Mouse (Mus musculus): ENCODE data around the gene Gstt4. TPM values are rescaled to one million over a fixed set of nuclear protein-coding genes. Genes with fewer than 3 reads are reported as not detected.
A peak's percentile ranks its signal among the peaks of the same experiment; 100 is the strongest.

The Gstt4 gene
- total RNA-seq, 2 experiments from 2014 or later, result not detected

DNA sequence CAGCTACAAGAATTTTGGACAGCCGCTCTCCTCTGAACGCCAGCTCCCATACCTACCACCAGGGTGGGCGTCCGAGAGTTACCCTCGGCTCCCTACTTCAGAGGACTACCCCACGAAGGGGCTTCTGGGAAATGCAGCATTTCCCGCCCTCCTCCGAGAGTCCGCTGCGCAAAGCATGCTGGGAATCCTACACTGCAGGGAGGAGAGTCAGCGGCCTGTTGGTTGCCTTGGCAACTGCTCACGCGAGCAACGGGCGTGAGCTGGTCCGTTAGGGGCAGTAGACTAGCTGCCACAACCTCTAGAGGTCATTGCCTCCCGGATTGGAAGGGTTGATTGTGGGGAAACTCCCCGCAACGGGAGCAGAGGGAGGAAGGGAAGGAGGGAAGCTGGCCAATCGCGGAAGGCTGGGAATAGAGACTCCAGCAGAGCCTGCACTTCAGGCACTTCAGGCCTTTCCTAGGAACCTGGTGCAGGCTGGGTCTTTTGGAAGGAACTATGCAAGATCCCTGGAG lies 15.0 kb upstream of the Gstt4 start, which contains the start of gene Gstt2:
TSS of gene Gstt2 (minus strand) at position 177 of the 512 bp plus-strand sequence.
- peak; percentile 75 for ATAC-seq (ENCODE audit: poor library complexity, severe bottlenecking)

- ATAC-seq (ENCODE audit: poor library complexity, severe bottlenecking), result no peak
Measured at GRCm38 (mm10) chr10:75835761-75836531, 13.6 kb upstream of the Gstt4 start.

DNA sequence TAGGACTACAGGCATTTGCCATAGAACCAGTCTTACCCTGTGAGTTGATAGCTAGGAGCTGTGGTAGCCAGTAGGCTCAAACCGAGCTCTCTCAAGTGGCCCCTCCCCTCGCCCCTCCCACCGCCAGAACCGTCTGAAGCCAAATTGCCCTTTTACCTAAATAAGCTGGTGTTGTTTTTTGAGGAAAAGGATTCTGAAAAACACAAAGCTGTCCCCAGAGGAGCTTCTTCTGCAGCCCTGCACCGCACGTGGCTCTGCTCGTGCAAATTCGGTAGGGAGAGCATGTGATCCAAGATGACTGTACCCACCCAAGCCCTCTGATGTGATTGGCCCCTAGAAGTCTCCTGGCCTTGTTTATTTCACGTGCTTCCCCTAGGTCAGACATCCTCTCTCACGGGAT lies 13.0 kb upstream of the Gstt4 start:
- peak; percentile 41 for ATAC-seq (ENCODE audit: poor library complexity, severe bottlenecking)

DNA sequence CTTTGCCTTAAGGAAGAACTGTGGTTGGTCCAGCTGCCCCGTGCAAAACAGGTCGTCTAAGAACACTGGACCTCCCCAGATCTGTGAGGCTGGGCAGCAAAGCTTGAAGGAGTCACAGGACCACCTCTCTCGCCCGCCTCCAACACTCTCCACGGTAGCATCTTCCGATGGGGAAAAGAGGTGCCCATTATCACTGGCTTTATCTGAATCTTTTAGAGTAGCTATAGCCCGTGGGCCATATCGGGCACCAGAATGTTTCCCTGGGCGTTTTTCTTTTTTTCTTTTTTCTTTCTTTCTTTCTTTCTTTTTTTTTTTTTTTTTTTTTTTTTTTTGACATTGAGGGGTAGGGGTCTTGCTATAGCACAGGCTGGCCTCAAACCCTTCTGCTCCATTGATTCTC lies 12.4 kb upstream of the Gstt4 start:
- ATAC-seq (ENCODE audit: poor library complexity, severe bottlenecking), result no peak

DNA sequence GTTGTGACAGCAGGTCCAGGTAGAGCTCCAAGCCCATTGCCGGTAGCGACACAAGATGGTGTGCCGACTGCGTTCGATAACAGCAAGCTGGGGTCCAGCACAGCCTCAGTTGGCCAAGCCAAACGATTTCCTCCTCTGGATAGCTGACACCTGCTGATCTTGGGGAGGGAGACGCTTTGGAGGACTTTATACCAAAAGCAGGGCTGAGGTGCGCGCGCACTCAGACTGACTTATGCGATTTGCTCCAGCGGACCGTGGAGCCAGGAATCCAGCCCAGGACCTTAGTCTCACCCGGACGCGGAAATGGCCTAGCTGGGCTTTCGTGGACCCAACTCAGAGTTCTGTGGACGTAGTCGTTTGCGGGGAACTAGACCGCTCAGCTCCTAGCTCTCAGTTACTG lies 11.9 kb upstream of the Gstt4 start:
- peak; percentile 29 for ATAC-seq (ENCODE audit: poor library complexity, severe bottlenecking)

- no peak for ATAC-seq (ENCODE audit: poor library complexity, severe bottlenecking)
Measured at GRCm38 (mm10) chr10:75833456-75834080, 11.2 kb upstream of the Gstt4 start.

GRCm38 (mm10) chr10:75832272-75832895 lies 10.0 kb upstream of the Gstt4 start:
- peak; percentile 39 for ATAC-seq (ENCODE audit: poor library complexity, severe bottlenecking)

GRCm38 (mm10) chr10:75830275-75830670 lies 7.9 kb upstream of the Gstt4 start:
- no peak for ATAC-seq (ENCODE audit: poor library complexity, severe bottlenecking)

DNA sequence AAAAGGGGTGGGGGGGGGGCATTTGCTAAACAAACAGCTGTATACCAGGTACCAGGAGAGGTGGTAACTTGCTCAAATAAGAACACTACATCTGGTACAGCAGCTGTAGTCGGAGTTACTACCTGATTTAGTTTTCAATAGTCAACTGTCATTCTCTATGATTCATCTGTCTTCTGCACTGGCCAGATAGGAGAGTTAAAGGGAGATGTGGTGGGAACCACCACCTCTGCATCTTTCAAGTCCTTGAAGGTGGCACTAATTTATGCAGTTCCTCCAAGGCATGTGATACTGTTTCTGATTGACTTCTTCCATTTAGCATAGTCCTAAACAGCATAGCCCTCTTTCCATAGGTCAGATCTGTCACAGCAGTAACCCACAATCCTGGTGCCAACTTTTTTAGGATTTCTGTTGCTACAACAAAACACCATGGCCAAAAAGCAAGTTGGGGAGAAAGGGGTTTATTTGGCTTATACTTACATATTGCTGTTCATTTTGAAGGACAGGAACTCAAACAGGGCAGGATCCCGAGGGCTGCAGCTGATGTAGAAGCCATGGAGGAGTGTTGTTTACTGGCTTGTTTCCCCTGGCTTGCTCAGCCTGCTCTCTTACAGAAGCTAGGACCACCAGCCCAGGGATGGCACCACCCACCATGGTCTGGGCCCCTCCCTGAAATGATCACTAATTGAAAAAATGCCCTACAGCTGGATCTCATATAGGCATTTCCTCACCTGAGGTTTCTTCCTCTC lies 7.4 kb upstream of the Gstt4 start:
- ATAC-seq (ENCODE audit: poor library complexity, severe bottlenecking), result no peak

DNA sequence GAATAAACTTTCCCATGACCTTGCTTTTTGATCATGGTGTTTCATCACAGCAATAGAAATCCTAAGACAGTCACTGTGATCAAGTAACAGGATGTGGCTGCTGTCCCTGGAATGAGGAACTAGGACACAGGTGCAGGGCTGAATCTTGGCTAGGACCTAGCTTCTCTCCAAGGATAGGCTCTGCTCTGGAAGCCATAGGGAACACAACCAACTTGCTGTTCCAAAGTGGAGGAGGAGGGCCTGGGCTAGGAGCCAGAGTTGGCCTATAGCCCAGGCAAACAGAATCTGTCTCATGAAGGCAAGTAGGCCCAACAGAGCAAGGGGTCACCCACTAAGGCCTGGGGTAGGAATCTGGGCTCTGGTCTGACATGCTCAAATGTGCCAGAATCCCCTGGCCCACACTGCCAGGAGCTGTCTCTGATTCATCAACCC lies 6.2 kb upstream of the Gstt4 start:
- peak; percentile 41; the same call in 1 of the 2 replicates for ATAC-seq (ENCODE audit: poor library complexity, severe bottlenecking)

GRCm38 (mm10) chr10:75827668-75828360 lies 5.5 kb upstream of the Gstt4 start:
- no peak for ATAC-seq (ENCODE audit: poor library complexity, severe bottlenecking)

DNA sequence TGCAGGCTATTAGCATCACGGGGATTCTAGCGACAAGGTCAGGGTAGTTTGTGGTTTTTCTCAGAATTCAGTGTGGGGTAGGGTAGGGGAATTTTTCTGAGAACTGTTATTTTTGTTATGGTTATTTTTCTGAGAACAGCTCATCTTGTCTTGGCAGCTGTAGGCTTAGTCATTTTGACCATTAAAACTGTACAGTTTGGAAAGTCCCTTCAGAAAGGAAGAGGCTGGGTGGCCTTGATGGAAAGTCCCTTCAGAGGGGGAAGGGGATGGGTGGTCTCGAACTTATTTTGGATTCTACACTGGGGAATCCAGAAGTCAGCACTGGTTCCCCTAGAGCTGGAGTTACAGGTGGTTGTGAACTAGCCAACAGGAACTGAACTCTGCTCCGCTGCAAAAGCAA lies 2.2 kb upstream of the Gstt4 start:
- no peak for ATAC-seq (ENCODE audit: poor library complexity, severe bottlenecking)

DNA sequence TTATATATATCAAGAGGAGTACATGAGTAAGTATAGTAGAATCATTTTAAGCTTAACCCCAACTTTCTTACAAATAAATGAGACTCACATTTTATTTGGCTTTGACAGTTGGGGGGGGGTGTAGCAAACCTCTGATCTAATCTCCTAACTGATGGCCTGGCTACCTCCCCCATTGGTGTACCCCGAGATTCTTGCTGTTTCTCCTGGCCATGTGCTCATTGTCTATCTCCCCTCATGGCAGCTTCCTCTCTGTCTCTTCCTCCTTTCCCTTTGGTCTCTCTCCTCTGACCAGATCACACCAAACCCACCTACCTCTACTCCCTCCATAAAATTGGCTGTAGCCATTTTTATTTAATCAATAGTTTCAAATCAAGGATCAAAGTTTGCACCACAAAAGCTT lies 1.4 kb upstream of the Gstt4 start:
- ATAC-seq (ENCODE audit: poor library complexity, severe bottlenecking), result no peak

DNA sequence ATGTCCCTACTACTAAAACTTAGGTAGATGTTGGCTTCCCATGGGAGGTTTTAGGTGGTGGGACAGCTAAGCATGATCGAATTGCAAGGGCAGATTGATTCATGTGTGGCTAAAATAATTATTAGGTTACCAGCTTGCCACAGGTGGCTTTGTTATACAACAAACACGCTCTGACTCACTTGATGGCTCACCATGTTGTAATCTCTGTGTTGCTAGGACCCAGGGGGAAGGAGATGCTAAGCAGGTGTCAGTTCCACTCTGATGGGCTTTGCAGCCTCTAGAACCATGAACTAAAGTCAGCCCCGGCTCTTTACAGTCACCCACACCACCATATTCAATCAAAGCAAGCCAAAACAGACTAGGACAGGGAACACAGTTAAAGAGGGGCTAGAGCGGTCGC lies 2.5 kb downstream of the Gstt4 start:
- no peak for ATAC-seq (ENCODE audit: poor library complexity, severe bottlenecking)

GRCm38 (mm10) chr10:75818641-75819040 lies 3.7 kb downstream of the Gstt4 start:
- ATAC-seq (ENCODE audit: poor library complexity, severe bottlenecking), result no peak

DNA sequence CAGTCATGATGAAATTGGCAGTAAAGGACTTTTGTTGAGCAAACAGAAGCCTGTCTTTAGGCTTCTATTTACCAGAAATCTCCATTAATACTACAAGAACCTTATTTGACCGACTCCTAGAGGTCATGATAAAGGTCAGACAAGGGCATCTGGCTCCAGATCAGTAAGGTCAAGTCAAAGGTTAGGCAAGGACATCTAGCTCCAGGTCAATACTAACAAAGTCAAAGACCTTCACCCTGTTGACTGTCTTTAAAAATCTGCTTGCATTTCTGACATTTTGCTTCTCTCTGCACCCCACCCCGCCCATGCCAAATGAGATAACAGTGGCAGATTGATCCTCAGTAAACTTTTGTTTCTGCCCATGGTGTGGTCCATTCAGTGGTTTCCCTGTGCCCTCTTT lies 18.1 kb downstream of the Gstt4 start:
- no peak for ATAC-seq (ENCODE audit: poor library complexity, severe bottlenecking)

DNA sequence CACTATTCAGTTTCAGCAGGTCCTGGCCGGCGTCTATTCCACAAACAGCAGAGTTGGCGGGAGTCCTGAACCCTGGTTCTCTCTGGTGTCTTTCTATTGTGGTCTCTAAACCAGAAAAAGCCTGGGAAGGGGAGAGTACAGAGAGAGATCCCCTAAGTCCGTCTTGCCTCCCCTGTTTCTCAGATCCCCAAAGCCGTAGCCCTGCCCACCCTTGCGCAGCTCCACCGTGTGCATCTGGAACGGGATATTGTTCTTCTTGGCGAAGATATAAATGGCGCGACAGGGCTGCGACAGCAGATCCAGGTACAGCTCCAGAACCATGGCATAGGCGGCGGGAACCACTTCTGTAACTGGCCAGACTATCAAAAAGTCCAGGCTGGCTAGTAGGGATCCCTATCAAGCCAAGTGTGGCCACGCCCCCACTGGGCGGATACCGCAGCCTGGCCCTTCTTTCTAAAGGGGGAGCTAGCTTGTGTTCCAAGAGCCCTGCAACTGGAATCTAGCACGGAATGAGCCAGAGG lies 24.1 kb downstream of the Gstt4 start, which contains the start of gene Gstt1:
TSS of gene Gstt1 (minus strand) at position 409 of the 521 bp plus-strand sequence.
- ATAC-seq (ENCODE audit: poor library complexity, severe bottlenecking), result peak; percentile 51

- ATAC-seq (ENCODE audit: poor library complexity, severe bottlenecking), result peak; percentile 81
Measured at GRCm38 (mm10) chr10:75797619-75798175, 24.6 kb downstream of the Gstt4 start.

DNA sequence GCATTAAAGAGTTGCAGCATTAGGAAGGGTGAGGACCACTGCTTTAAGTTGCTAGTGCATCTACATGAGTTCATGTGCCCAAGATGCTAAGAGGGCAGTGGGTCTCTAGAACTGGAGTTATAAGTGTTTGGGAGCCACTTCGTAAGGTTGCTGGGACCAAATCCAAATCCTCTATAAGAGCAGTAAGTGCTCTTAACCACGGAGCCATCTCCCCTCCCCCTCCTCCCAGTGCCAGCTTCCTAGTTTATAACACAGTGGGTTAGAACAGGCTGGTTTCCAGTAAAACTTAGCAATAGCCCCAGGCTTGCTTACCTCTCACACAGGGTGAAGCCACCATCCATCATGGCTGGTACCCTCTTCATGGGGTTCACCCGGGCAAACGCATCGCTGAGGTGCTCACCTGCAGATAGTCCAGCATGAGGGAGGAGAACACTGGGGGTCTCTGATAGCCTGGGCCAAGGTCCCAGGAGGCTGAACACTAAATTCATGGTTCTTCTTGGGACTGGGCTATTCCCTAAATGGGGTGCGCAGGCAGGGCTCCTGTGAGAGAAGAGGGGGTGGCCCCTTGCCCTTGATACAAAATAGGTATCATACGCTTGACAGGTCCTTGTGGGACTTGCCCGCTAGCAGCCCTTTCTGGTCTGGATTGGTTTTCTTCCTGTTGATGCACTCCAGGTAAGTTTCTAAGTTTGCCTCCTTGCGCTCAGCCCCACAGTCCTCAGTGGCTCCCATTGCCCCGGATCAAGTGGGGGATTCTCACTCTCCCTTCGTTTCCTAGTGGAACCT lies 25.4 kb downstream of the Gstt4 start:
- no peak for ATAC-seq (ENCODE audit: poor library complexity, severe bottlenecking)

Measured in megakaryocyte, adult 5-6 weeks (primary cell).